Mouse (Mus musculus): Measurements from ENCODE around the gene Ube2j2.
A peak's percentile ranks its signal among the peaks of the same experiment; 100 is the strongest.

Gene Ube2j2

DNA sequence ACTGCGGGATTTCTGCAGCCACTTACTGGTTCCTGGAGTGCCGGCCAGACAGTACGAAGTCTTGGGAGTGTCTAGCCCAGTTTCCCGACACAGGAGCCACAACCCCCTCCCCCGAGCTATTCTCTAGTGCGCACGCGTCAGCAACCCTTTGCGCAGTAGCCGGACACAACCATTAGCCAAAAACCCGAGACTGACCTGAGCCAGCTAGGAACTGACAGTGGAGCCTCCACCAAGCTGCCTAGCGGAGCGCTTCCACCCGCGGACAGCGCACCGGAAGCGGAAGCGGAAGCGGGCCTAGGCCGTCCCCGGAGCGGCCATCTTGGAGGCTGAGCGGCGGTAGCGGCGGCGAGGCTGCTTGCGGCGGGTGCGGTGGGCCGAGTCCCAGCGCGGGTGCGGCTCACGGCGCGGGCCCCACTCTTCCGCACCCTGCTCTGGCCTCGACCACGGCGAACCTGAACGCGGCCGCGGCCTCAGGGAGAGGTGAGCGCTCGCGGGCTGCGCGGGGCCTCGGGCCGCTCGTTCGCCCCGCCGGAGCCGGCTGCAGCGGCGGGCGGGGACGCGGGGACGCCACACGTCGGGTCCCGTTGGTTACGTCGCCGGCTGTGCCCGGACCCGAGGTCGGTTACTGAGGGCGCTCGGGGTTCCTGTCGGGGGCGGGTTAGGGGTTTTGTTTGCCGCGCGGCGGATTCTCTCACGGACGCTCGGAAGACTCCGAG lies at the start of gene Ube2j2:
Gene Ube2j2, plus strand, starts transcription at position 298 of the 716 bp plus-strand sequence.
- DNase-seq: peak; percentile 96

DNA sequence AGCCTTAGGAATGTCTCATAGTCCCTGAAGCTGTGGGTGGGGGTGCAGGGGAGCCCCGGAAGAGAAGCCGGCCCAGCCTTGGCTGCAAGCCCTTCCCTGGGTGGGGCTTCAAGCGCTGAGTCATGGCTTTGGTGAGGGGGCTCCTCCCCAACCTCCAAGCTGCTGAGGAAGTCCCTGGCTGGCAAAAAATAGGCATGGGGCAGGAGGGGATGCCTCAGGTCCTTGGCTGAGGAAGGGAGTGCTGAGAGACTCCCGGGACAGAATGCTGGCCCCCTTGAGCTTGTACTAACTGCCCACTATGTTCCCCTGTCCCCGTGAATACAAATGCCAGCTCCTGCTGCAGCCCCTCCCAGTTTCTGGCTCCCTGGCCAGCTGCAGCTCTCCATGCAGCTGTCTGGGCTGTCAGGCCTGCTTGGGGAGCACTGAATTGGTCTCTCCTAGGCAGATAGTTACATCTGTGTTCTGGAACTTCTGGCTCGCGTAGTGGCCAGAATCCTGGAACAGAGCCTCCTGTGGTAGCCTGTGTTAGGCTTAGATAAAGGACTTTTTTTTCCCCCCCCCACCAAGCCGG lies 49.2 kb upstream of the Ube2j2 start:
- DNase-seq: peak; percentile 70

DNA sequence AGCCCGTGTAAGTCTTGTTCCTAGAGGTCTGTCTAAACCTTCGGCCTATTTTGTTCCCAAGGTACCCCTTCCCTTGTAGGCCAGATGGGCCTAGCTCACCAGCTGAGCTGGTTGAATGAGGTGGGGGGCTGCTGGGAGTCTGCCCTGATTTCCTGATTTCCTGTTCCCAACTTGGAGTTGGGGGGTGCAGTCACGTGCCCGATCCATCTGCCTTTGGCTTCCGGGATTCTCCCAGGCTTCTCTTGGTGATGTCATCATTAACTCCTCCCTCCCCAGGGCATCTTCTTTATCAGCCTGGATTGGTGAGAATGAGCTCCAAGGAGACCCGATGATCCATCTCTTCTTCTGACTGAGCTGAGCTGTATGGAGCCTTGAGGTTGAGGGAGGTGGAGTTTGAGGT lies 48.4 kb upstream of the Ube2j2 start:
- DNase-seq: peak; percentile 81

DNA sequence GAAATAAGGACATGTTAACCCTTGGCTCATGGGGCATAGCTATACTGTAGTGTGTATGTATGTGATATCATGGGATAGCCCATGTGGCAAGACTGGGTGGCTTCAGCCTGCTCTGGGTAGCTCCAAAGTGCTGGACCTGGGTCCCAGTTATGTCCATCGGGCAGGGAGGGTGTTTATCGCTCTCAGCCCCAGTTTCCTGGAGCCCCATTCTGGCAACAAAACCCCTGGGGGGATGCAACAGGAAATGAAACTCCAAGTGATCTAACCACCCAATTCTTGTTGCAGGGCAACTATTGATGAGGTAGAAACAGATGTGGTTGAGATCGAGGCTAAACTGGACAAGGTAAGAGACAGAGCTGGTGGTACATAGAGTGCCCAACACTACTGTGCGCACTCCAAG lies 47.8 kb upstream of the Ube2j2 start:
- peak; percentile 6 for DNase-seq

DNA sequence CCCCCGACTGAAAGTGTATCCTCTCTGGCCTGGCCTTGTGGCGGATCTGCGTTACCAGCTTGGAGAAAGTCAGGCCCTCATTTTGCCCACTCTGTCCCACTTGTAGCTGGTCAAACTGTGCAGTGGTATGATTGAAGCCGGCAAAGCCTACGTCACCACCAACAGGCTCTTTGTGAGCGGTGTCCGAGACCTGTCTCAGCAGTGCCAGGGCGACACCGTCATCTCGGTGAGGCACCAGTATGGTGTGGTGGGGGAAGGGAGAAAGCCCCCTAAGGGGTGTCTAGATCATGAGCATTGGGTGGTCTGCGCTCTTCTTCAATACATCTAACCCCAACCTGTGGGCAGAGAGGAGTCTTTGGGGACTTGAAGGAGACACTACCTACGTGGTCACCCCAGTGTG lies 47.2 kb upstream of the Ube2j2 start:
- peak; percentile 2 for DNase-seq

DNA sequence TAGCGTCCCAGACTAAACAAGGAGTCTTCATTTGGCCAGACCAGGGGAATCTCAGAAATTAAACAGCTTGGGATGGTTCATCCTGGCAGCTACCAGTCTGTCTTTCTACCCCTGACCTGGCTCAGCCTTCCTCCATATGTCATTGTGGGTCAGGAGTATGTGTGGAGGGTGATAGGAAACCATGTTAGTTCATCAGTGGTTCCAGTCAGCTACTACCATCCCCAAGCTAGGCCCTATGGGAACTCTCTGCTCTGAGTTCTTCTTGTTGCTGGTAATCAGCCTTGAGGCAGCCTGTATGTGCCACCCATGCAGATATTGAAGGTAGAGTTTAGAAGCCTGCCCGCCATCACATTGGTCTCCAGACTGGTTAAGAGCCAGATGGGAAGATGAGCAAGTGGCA lies 45.3 kb upstream of the Ube2j2 start:
- DNase-seq: peak; percentile 2

DNA sequence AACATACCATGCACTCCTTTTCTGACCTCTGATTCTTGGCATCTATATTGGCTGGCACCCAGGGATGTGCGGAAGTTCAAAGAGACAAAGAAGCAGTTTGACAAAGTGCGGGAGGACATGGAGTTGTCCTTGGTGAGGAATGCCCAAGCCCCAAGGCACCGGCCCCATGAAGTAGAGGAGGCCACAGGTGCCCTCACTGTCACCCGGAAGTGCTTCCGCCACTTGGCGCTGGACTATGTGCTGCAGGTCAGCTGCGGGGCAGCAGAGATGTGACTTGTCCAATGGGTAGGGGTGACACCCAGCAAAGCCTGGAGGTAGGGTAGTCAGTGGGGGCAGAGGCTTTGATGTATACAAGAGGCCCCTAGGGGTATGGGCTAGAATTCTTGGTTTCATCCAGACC lies 44.3 kb upstream of the Ube2j2 start:
- DNase-seq: peak; percentile 5

DNA sequence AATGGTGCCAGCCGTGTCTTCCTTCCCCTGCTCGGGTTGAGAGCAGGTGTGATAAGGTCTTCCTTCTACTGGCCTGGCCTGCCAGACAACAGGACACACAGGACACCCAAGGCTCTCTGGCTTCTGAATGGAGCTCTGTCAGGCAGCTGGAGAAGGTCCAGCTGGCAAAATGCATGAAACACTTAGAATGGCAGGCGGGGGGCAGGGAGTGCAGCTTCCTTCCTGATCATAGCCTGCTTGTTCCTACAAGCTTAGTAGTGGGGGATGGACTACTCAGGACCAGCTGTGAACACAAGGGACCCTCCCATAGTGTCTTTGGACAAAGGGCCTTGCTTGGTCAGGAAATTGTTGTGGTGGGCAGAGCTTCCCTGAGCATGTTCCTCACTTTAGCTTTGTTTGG lies 42.4 kb upstream of the Ube2j2 start:
- DNase-seq: peak; percentile 79

DNA sequence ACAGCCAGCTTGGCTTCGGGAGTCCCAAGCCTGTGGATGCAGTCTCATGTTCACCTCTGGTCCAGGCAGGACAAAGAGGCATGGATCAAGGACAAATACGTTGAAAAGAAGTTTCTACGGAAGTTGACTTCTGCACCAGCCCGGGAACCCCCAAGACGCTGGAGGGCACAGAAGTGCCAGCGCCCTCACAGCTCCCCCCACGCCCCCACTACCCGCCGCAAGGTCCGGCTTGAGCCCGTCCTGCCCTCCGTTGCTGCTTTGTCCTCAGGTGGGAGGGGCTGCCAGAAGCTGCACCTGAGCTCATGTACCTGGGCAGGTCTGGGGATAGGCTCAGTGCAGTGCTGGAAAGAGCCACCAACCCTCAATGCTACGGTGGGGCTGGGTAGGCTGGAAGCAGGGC lies 40.4 kb upstream of the Ube2j2 start:
- peak; percentile 10 for DNase-seq

DNA sequence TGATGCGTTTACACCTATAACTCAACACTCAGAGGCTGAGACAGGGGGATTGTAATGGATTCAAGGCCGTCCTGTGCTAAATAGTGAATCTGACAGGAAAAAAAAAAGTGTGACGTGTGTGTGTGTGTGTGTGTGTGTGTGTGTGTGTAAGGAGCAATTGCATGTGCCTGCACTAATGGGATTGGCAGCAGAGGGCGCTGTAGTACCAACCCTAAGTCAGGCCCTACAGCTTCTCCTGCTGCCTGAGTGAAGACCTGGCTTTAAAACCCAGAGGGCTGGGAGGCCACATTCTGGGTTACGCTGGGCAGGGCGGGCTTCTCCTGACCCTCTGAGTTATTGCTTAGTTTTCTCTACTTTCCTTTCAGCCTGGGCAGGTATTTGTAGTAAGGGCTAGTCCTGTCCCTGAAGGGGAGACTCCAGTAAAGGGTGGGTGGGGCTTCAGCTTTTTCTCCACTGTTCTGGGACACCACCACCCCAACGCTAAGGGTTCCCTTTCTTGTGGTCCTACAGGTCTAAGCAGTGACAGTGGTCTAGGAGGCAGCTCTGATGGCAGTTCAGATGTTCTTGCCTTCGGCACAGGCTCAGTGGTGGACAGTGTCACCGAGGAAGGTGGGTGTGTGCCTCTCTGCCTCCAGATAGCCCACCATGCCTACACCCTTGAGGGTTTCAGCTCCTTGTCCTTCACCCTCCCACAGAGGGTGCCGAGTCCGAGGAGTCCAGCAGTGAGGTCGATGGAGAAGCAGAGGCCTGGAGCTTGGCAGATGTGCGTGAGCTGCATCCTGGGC lies 39.1 kb upstream of the Ube2j2 start:
- DNase-seq: peak; percentile 51

DNA sequence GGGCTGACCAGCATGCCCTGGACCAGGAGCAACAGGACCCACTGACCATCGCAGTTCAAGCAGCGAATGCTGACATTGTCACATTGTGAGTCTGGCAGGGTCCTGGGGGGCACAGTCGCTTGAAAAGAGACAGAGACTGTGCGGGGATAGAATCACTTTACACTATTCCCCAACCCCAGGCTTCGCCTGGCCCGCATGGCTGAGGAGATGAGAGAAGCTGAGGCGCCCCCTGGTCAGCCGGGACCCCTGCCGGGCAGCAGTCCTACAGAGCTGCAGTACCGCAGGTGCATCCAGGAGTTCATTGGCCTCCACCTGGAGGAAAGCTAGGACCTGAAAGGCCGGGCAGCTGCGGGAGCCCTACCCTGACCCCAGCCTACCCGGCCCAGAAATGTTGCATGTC lies 38.0 kb upstream of the Ube2j2 start:
- peak; percentile 4 for DNase-seq

DNA sequence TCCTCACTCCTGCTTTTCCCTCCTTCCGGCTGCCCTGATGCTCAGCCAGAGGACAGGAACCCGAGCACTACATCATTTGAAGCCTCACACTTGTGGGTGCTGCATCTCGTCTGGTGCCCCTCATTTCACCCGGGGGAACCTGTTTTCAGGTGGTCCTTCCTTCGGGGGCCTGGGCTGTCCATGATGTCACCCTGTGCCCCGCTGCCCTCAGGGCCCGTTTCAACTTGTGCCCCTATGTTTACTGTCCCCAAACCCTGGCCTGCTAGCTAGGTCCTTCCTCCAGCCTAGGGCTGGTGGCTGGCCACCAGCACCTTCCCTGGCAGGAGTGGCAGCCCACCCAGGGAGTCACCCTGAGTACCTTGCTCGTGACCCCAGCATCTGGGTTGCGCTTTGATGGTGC lies 37.5 kb upstream of the Ube2j2 start:
- DNase-seq: peak; percentile 6

DNA sequence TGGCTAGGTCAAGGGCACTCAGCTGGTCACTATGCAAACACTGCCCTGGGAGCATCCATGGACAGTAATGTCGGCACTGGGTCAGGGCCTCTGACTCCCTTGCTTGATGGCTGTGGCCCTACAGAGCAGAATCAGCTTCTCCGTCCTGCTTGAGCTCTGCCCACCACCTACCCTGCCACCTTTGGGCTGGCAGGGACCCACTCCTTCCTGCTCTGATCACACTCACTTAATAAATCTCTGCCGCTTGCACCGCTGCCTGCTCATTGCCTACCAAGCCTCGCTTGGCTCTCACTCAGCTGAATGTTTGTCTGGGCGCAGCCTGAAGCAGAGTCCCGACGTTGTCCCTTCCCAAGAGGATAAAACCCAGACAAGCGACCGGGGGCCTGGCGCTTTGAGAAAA lies 36.6 kb upstream of the Ube2j2 start:
- no peak for DNase-seq

DNA sequence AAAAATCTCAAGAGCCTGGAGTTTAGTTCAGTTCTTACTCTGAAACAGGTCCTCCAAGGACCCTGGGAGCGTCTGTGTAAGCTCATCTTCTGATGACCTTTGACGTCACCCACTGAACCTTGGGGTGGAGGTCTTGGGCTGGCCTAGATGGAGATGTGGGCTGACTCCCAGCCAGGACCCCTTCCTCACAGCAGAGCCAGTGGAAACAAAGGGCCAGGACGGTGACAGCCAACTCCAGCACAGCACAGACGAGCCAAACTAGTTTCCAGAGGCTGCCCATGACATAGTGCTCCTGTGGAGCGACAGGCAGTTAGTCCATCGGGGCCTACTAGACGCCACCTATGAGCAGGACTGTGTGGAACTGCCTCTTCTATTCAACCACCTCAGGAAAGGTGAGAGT lies 35.4 kb upstream of the Ube2j2 start:
- peak; percentile 5 for DNase-seq

DNA sequence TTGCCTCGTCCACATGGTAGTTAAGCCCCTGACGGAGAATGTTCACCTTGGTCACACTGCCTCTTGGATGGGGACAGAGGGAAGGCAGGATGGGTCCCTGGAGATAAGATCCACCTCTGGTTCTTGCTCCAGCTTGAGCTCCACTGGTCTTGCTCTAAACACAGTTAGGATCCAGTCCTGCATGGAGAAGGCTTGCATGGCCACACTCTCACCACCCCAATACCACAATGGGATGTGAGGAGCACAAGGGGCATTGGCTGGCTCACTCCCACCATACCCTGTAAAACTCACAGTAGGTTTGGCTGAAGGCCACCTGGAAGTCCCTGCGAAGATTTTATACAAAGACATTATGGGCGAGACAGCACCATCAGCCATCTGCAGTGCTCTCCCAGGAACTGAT lies 34.9 kb upstream of the Ube2j2 start:
- no peak for DNase-seq

DNA sequence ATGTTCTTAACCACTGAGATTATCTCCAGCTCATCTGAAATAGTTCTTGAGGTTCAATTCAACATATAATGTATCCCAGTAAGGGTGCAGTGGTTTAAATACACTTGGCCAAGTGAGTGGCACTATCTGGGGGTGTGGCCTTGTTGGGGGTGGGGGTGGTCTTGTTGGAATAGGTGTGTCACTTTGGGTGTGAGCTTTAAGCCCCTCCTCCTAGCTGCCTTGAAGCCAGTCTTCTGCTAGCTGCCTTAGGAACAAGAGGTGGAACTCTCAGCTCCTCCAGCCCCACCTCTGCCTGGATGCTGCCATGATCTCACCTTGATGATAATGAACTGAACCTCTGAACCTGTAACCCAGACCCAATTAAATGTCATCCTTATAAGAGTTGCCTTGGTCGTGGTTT lies 11.6 kb upstream of the Ube2j2 start:
- no peak for DNase-seq

DNA sequence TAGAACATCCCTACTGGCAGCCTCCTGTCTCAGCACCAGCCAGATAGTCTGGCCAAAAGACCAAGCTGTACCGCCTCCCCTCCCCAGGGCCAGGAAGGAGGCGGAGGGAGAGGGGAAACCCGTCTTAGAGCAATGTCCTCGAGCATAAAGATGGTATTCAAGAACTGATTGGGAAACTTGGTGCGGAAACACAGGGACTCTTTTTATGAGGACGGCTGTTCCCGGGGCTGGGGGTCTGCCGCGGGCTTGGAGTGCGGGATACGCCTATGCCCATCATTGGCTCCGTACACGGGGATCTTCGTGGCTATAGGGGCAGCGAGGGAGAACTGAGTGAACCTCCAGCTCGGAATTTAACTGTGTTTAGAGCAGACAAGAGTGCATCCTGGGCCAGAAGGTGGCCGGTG lies 580 bp upstream of the Ube2j2 start:
- DNase-seq: peak; percentile 53

DNA sequence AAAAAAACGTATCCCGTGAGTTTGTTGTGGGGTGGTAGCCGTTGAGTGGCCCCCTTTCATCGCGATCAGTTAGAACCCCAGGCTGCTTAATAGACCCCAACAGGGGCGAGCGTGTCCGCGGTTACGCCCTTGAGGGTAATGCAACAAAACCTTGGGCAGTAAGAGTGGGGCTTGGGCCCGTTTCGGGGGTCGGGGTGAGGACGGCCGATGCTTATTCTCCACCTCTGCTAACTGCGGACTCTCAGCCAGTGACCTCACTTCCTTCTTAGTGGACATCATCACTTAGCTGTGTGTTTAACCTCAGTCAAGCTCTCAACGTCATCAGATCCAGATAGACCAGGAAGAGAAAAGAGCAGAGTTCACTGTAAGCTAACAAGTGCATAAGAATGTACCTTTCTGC lies 640 bp downstream of the Ube2j2 start:
- DNase-seq: peak; percentile 26

DNA sequence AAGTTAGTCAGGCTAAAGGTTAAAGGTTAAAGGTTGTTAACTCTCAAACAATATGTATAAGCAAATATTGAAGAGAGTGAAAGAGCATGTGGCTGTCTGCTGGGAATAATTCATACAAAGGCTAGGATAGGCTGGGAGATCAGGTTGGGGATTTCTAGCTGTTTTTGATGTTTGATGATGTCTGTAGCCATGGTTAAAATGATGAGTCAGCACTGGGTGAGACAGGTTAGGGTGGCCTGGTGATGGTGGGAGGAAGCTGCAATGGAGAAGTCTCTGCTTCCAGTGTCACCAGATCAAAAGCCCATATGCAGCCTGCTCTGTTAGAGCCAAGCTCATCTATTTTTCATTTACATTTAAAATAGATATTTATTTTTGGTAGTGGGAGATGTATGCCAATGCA lies 3.5 kb downstream of the Ube2j2 start:
- no peak for DNase-seq

DNA sequence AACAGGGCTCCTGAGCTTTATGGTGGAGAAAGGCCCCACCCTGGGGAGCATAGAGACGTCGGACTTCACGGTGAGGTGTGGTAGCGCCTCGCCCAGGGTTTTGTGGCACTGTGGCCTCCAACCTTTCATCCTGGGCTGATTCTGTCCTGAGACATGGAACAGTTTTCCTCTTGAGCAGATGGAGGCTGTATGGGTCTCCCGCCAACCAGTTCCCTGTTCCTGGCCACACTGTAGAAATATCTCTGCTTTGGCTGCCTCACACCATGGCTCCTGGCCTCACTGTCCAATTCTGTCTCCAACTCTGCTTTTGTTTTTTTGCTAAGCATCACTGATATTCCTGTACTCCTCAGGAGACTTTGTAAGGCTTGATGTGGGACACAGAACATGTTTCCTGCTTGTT lies 11.9 kb downstream of the Ube2j2 start:
- DNase-seq: no peak

DNA sequence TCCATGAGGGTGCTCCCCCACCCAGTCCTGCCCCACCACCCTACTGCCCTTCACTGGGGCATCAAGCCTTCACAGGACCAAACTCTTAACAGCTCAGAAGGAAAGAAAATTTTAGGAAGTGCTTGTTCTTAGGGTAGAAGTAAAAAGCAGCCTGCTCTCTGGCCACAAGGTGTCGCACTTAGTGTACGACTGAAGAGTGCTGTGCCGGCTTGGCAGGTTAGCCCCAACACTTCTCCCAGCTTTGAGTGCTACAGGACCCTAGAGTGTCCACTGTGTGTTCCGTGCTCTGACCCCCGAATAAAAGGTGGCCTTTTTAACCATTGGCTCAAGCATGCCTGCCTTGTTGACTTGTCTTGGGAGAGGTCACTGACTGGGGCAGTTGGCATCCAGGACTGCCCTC lies 15.6 kb downstream of the Ube2j2 start:
- peak; percentile 88 for DNase-seq

DNA sequence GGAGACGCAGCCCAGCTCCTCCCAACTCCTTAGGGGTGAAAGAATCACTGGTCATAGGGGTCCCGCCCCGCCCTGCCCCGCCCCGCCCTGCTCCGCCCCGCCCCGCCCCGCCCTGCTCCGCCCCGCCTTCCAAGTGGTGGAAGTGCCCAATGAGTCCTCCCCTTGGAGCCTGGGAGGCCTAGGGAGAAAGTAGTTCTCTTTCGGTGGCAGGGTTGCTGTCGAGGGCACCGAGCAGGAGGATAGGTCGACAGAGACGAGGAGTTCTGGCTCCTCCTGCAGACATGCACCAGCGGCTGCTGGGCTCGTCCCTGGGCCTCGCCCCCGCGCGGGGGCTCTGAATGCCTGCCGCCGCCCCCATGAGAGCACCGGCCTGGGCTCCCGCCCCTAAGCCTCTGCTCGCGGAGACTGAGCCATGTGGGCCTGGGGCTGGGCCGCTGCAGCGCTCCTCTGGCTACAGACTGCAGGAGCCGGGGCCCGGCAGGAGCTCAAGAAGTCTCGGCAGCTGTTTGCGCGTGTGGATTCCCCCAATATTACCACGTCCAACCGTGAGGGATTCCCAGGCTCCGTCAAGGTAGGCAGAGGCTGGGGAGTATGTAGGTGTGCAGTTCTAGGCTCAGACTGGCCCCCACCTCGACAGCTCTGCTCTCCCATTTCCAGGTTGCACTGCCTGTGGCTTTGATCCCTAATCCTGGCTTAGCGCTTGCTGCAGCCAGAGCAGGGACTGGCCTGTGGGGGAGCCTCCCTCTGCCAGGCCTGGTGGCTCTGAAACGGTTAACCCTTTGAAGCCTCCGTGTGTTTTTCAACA lies 18.7 kb downstream of the Ube2j2 start, which contains the start of gene C1qtnf12:
Gene C1qtnf12, plus strand, starts transcription at position 152 of the 805 bp plus-strand sequence.
- peak; percentile 75 for DNase-seq

DNA sequence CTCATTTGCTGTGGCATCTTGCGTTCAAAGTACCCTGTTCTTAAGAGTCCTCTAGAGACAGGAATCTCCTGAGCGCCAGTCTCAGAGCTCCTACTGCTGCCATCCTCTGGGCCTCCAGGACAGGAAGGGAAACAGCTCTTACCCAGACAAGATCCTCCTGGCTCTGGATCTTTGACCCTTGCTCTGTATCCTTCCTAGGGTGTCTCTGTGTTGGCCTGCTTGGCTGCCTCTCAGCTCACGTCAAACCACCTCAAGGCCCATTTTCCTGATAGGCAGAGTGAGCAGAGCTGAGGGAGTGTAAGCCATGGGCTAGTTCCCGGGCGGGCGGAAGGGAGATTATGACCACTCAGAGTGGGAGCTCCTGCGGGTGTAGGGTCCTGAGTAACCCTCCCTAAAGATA lies 19.5 kb downstream of the Ube2j2 start:
- DNase-seq: peak; percentile 30
